Mouse (Mus musculus) cortical plate, adult 2 months (tissue): Measurements from ENCODE around the gene Gria2. TPM values are rescaled to one million over a fixed set of nuclear protein-coding genes. Genes with fewer than 3 reads are reported as not detected.

ENCODE experiments used
- H3K27ac ChIP-seq: fragments of 200-500 bp; 2 replicates; pipeline ENCODE4 v1.5.1; 2012; ENCODE audit warnings: low read length, control low read depth, inconsistent platforms; ENCODE audit not compliant: insufficient read depth
- H3K4me1 ChIP-seq: fragments of 200-500 bp; 2 replicates; pipeline ENCODE4 v1.6.1; 2011; ENCODE audit warnings: low read length; ENCODE audit not compliant: control insufficient read depth, insufficient read depth
- H3K4me3 ChIP-seq: fragments of 200-500 bp; 2 replicates; pipeline ENCODE4 v1.5.1; 2011; ENCODE audit warnings: mild to moderate bottlenecking, low read length, control low read depth; ENCODE audit not compliant: insufficient read depth
- CTCF ChIP-seq: fragments of 200-500 bp; IDR thresholded peaks from 2 replicates; pipeline ENCODE4 v1.5.1; 2011; ENCODE audit warnings: mild to moderate bottlenecking, control low read depth, low read length; ENCODE audit not compliant: insufficient read depth; ENCODE audit errors: extremely low read depth
- POLR2A ChIP-seq: fragments of 200-500 bp; IDR thresholded peaks from 2 replicates; pipeline ENCODE4 v1.6.1; 2011; ENCODE audit warnings: mild to moderate bottlenecking, low read length, control low read depth; ENCODE audit not compliant: insufficient read depth; ENCODE audit errors: extremely low read depth
- polyA plus RNA-seq: library from polyadenylated mRNA; depleted of rRNA; stranded (reverse); fragments of >200 nt; gene quantifications from 2 replicates; pipeline ENCODE4 v1.2.3, GENCODE M21; 2012; rRNA removed

Gria2 gene
- polyA plus RNA-seq, 1 experiment, result 232 TPM

DNA sequence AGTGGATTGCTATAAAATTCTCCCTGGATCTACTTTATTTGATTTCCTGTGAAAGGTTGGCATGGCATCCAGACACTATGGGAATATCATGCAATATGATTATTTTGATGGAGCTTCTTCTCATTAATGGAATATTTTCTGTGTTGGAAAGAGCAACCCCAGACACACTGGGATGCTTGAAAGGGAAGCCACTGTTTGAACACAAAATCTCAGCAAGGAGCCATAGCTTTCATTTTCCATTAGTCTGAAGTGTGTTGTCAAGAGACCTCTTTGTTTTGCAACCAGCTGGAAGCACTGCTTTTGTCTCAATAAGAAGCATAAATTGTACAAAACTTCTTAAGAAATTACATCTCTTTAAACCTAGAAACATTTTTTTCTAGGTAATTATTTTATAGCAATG lies 51.8 kb downstream of the Gria2 start:
- no peak overlapping the region for H3K27ac ChIP-seq
- TF ChIP-seq CTCF (no peak), POLR2A (no peak)
- H3K4me3 ChIP-seq, result no peak overlapping the region
- peaks cover 3% of the 10 kb centered on the region; the same call in 1 of the 2 replicates for H3K4me1 ChIP-seq

- Histone ChIP-seq H3K4me3 (no peak overlapping the region), H3K27ac (no peak overlapping the region), H3K4me1 (peaks cover 3% of the 10 kb centered on the region)
- TF ChIP-seq CTCF (no peak), POLR2A (no peak)
Measured at GRCm38 (mm10) chr3:80725205-80725604, 77.4 kb downstream of the Gria2 start.

GRCm38 (mm10) chr3:80713123-80713522 lies 89.5 kb downstream of the Gria2 start:
- H3K27ac ChIP-seq, result no peak overlapping the region
- no peak overlapping the region for H3K4me3 ChIP-seq
- peaks cover 1% of the 10 kb centered on the region; the same call in 1 of the 2 replicates for H3K4me1 ChIP-seq
- no peak for TF ChIP-seq CTCF
- TF ChIP-seq POLR2A, result no peak

GRCm38 (mm10) chr3:80708992-80709391 lies 93.6 kb downstream of the Gria2 start:
- Histone ChIP-seq H3K4me1 (no peaks in the 10 kb centered on the region; the same call in 1 of the 2 replicates), H3K4me3 (no peak overlapping the region), H3K27ac (no peak overlapping the region)
- TF ChIP-seq CTCF (no peak), POLR2A (no peak)

GRCm38 (mm10) chr3:80702173-80702572 lies 100.5 kb downstream of the Gria2 start:
- Histone ChIP-seq H3K27ac (no peak overlapping the region), H3K4me1 (peaks cover 4% of the 10 kb centered on the region; the same call in 1 of the 2 replicates), H3K4me3 (no peak overlapping the region)
- no peak for TF ChIP-seq CTCF
- TF ChIP-seq POLR2A, result no peak

DNA sequence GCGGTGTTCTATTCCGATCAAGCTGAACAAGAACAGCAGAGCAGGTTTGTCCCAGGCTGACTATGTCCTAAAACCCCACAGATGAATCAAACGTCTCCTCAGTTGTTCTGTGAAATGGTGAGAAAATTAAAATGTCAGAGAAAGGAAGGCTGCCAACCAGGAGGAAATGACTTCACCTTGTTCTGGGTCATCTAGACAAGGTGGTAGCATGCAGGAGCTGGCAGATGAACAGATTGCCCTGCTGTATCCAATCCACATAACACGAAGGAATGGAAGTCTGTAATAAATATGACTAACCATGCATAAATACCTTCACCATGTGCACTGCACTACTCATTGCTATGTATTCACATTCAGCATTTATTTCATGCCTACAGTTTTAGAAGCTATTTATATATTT lies 105.1 kb downstream of the Gria2 start:
- Histone ChIP-seq H3K4me1 (peaks cover 4% of the 10 kb centered on the region; the same call in 1 of the 2 replicates), H3K4me3 (no peak overlapping the region), H3K27ac (peak overlapping the region; percentile 72; the same call in 1 of the 2 replicates)
- TF ChIP-seq POLR2A (no peak), CTCF (no peak)

DNA sequence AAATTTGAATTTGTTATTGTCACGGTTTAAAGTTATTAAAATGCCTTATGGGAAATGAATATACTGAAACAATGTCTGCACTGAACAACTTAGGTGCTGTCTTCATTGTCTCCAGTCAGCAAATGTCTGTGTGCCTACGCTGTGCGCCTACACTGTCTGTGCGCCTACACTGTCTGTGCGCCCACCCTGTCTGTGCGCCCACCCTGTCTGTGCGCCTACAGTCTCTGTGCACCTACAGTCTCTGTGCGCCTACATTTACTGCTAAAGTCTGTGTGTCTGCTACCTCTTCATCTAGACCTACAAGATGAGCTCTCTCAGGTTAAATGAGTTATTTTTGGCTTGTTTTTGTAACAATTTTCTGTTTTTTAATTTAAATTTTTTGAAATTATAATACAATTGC lies 107.7 kb downstream of the Gria2 start:
- H3K4me1 ChIP-seq, result peaks cover 3% of the 10 kb centered on the region; the same call in 1 of the 2 replicates
- TF ChIP-seq CTCF (no peak), POLR2A (no peak)
- H3K4me3 ChIP-seq, result no peak overlapping the region
- H3K27ac ChIP-seq, result no peak overlapping the region

- H3K4me3 ChIP-seq, result no peak overlapping the region
- TF ChIP-seq POLR2A (no peak), CTCF (no peak)
- no peaks in the 10 kb centered on the region for H3K4me1 ChIP-seq
- no peak overlapping the region for H3K27ac ChIP-seq
Measured at GRCm38 (mm10) chr3:80665105-80665504, 137.5 kb downstream of the Gria2 start.

DNA sequence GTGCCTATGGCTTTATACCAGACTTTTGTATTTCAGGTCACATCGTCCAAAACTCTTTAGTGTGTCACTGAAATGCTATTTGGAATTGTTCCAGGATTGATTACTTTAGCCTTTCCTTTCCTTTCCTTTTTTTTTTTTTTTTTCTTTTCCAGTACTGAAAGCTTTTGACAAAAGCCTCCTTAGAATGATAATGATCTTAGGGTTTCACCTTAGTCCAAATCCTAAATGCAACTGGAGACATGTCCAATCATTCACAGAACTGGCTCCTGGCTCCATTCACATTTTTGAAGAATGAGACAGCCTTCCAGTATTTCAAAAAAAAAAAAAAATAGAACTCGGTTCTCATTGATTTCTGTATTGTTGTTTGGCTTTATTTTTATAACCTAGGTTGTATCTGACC lies 139.3 kb downstream of the Gria2 start:
- Histone ChIP-seq H3K27ac (no peak overlapping the region), H3K4me3 (no peak overlapping the region), H3K4me1 (no peaks in the 10 kb centered on the region)
- TF ChIP-seq POLR2A, result no peak
- no peak for TF ChIP-seq CTCF

- no peak for TF ChIP-seq CTCF
- TF ChIP-seq POLR2A, result no peak
- Histone ChIP-seq H3K27ac (no peak overlapping the region), H3K4me1 (no peaks in the 10 kb centered on the region), H3K4me3 (no peak overlapping the region)
Measured at GRCm38 (mm10) chr3:80661838-80662237, 140.8 kb downstream of the Gria2 start.

- no peak overlapping the region for H3K4me3 ChIP-seq
- no peak overlapping the region for H3K27ac ChIP-seq
- H3K4me1 ChIP-seq, result no peaks in the 10 kb centered on the region; the same call in 1 of the 2 replicates
- TF ChIP-seq CTCF (no peak), POLR2A (no peak)
Measured at GRCm38 (mm10) chr3:80652213-80652612, 150.4 kb downstream of the Gria2 start.

Other genes with a start within 250 kb of the Gria2 start
- gene Glrb, start 110.8 kb upstream of the Gria2 start, polyA plus RNA-seq, result 139 and 142 TPM in 2 replicates
- gene Pdgfc, start 233.6 kb upstream of the Gria2 start, polyA plus RNA-seq, result 4.6 and 4.9 TPM in 2 replicates